24 mouse cellular contexts compared by ENCODE assay signal in genomic region chr10:14480928-14481327, GRCm38 (mm10).
DNase-seq lines count a peak whose midpoint lies in the region; ATAC-seq lines count a peak whose summit lies in the region.
"Had no signal": no experiment of that assay in that cellular context is flagged by ENCODE, and none has a peak within 500 bp of the region (broad histone marks: within the 10 kb centered on the region; RNA-seq: fewer than 3 reads in every experiment).

No protein-coding gene starts in this region.

- no peak overlapping the region for H3K9ac ChIP-seq in heart, embryonic 11.5 days (ENCODE audit: low read depth, low read length)
- H3K9ac ChIP-seq: forebrain, embryonic 15.5 days; hindbrain, embryonic 12.5 days; liver, embryonic 14.5 days; lung, embryonic 15.5 days had no signal

- no peaks in the 10 kb centered on the region; the same call in 1 of the 2 replicates for H3K4me1 ChIP-seq in heart, embryonic 11.5 days (ENCODE audit: control insufficient read depth, insufficient read depth, low read length)
- H3K4me1 ChIP-seq: forebrain, embryonic 15.5 days; hindbrain, embryonic 12.5 days; lung, embryonic 15.5 days had no signal

- no peaks in the 10 kb centered on the region for H3K27me3 ChIP-seq in heart, embryonic 11.5 days (ENCODE audit: control insufficient read depth, insufficient read depth, low read length)
- H3K27me3 ChIP-seq: forebrain, embryonic 15.5 days; hindbrain, embryonic 12.5 days; lung, embryonic 15.5 days had no signal

- 63% methylated on average over 5 of the region's 5 CpGs for WGBS in heart, embryonic 11.5 days (ENCODE audit: insufficient replicate concordance)

- no peak for DNase-seq in heart, adult 9 months (ENCODE audit: low spot score in 2 of 2)
- DNase-seq in lung, postnatal 10 days = peak; percentile 20
- DNase-seq in lung, postnatal 14 days = no peak
- DNase-seq in left cerebral cortex, postnatal 14 days (ENCODE audit: low spot score in 2 of 2) = peak; percentile 5 to 7
- peak; percentile 8 for DNase-seq in right cerebral cortex, postnatal 14 days
- no peak for DNase-seq in cerebellum, adult 9-10 months
- DNase-seq: adrenal gland, postnatal 36 days; B cell, adult 2 months; cerebellum, adult 18-20 months; cerebellum, postnatal 36 days; gastrocnemius, postnatal 14 days; kidney, adult 2 months; kidney, postnatal 25 days; layer of hippocampus, adult 9-11 months; thymus, postnatal 14 days had no signal

- no peaks in the 10 kb centered on the region for H3K9me3 ChIP-seq in heart, embryonic 11.5 days (replicated peaks; ENCODE audit: control insufficient read depth, low read length)
- H3K9me3 ChIP-seq: forebrain, embryonic 15.5 days; hindbrain, embryonic 12.5 days; lung, embryonic 15.5 days had no signal

- no peak for ATAC-seq in heart, embryonic 11.5 days (replicated peaks; ENCODE audit: insufficient number of reproducible peaks, low FRiP score, low TSS enrichment)
- ATAC-seq in erythroblast, adult 5-6 weeks (replicated peaks; ENCODE audit: low FRiP score, poor library complexity, severe bottlenecking) = no peak
- ATAC-seq: forebrain, embryonic 15.5 days; inflammation-experienced regulatory T-cells, adult 6 months had no signal

- no peak overlapping the region for H3K4me2 ChIP-seq in heart, embryonic 11.5 days
- H3K4me2 ChIP-seq: forebrain, embryonic 15.5 days; hindbrain, embryonic 12.5 days; lung, embryonic 15.5 days; midbrain, embryonic 11.5 days had no signal

- H3K4me3 ChIP-seq in heart, embryonic 11.5 days (ENCODE audit: low read depth, low read length) = no peak overlapping the region
- H3K4me3 ChIP-seq: forebrain, embryonic 15.5 days; hindbrain, embryonic 12.5 days; lung, embryonic 15.5 days had no signal

- H3K36me3 ChIP-seq in heart, embryonic 11.5 days (ENCODE audit: control insufficient read depth, insufficient read depth, low read length) = no peaks in the 10 kb centered on the region
- H3K36me3 ChIP-seq: forebrain, embryonic 15.5 days; hindbrain, embryonic 12.5 days; lung, embryonic 15.5 days had no signal

- 0 out of 2 replicates have a peak overlapping the region, but pooled peaks have one; percentile 35 for H3K27ac ChIP-seq in heart, embryonic 11.5 days (ENCODE audit: low read depth, low read length)
- H3K27ac ChIP-seq: forebrain, embryonic 15.5 days; hindbrain, embryonic 12.5 days; liver, embryonic 14.5 days; lung, embryonic 15.5 days; stomach, postnatal 0 days had no signal

- intact Hi-C loops in left cerebral cortex, postnatal 14 days (cut with DNase I) = no loop called here

Comparison
In these comparisons a context has a peak if more than half of its experiments do, and no peak if none do; other contexts are left out.
1. DNase-seq: peak in lung, postnatal 10 days (single experiment), left cerebral cortex, postnatal 14 days (2 of 2) and right cerebral cortex, postnatal 14 days (single experiment); none in heart, adult 9 months (0 of 2), lung, postnatal 14 days (single experiment) and cerebellum, adult 9-10 months (single experiment).